Mouse (Mus musculus): ENCODE data around the gene Lrpprc.
"Not testable (repeated sequence)": the region's sequence is repeated elsewhere in the genome, so short reads cannot be mapped to it uniquely, and the experiment has no call there.

The Lrpprc gene

DNA sequence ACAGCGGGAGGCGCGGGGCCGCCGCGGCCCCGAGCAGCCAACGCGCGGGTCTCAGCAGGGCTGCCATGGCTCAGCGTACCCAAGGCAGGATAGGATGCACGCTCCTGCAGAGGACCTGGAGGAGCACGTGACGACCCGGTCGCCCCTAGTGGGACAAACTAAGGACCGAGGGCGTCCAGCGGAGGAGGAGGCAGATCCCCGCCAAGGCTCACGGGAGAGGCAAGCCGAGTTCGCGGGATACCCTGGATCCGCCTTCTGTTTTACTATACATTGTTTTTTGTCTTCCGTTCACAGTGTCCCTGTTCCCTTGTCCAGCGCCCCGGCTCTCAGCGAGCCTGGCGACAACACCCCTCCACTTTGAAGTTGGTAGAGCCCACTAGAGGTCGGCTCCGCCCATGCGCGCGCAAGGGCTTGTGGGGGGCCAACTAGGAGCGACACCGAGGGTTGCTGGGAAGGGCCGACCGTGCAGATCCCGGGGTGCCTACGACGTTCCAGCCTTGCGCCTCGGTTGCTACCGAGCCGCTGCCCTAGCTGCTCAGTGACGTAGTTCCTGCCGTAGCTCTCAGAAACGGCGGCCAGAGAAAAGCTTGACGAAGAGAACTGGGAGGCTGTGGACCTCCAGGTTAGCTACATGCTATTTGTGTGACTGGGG is at the start of gene Lrpprc:
Lrpprc (minus strand) TSS at position 343 of the 652 bp plus-strand sequence.
- DNase-seq, result peak; percentile 96 to 97

DNA sequence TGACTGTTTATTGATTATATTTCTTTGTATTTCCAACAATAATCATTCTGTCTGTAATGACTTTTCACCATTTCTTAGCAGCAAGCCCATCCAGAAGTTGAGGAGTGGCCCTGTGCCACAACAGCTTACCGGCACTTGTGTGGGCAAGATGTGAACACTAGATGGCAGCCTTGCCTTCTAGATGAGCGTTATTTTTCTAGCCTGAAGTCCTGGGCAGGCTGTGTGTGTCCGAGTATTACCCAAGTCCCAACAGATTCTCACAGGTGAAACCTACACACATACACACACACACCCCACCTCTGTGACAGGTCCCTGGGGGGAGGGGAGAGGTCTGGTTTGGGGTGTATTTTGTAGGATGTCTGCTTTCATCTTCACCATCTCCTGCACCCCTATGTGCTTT is 47.2 kb upstream of the Lrpprc start:
- peak; percentile 79 to 82 for DNase-seq

DNA sequence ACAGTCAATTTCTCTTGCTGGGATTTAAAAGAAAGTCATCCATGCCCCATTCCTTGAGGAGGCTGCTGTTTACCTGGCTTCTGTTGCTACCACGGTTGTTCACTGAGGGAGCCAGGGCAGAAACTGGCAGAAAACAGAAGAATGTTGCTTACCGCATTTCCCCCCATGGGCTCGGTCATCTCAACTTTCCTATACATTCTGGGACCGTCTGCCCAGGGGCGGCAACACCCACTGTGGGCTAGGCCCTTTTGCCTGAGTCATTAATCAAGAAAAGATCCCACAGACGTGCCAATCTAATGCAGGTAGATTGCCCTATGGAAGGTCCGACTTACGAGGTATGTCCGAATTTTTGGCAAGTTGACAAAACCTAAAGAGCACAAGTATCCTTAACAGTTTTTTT is 44.7 kb upstream of the Lrpprc start:
- no peak for DNase-seq

DNA sequence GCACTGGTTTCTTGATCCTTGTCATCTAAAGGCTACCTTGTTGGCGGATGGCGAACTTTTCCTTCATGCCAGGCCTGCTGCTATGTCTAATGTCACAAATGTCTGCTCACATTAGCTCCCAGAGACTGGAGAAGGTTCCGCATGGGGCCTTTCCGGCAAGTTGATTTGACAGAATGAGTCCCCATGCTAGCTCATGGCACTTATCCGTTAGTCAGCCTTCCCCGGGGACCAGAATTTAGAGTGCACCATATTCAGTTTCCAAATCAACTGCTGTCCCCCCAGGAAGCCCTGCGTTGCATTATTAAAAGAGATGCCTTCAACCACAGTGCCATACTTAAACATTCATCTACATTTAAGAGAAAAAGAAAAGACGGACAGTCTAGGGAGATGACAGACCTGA is 41.8 kb upstream of the Lrpprc start:
- no peak for DNase-seq

DNA sequence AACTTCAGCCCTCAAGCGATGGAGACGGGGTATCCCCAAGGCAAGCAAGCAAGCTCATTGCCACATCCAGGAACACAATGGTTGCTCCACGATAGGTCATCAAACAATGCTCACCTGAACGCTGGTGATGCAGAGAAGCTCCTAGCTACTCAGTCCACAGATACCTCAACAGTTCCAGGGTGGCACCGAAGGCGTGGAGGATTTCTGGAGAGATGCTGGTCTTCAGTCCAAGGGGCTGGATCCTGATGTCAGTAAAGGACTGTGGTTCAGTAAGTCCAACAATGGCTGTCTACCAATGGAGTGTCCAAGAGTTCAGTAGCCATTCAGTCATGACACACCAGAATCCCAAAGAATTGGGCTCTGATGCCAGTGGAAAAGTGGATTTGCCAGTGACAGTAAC is 37.7 kb upstream of the Lrpprc start:
- DNase-seq, result no peak

DNA sequence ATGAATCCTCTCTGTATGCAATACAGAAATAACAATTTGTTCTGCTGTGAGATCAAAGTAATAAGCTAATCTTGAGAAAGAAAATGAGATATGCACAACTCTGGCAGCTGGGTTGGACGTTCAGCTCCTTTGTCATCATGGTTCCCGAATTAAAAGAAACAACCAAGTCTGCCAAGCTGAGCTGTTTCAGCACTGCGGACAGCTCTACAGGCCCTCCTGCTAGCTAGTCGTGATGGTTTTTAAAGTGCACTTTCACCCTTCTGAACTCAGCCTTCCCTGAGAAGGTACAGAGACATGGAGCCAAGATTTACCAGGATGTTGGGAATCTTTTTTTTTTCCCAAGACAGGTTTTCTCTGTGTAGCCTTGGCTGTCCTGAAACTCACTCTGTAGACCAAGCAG is 30.0 kb upstream of the Lrpprc start:
- DNase-seq, result peak; percentile 80 to 82

DNA sequence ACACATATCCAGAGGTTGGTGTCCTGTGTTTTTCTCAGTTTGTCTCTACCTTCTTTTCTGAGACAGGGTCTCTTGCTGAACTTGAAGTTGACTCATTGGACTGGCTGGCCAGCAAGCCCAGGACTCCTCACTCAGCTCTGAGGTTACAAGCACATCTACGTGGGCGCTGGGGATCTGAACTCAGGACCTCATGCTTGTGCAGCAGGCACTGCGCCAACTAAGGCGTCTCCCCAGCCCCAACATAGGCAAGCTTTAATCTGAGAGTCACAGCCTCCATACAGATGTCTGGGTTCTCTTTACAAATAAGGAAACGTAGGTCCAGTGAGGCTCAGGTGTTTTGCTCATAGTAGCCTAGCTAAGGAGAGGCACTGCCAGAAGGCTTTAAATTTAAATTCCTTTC is 27.8 kb upstream of the Lrpprc start:
- DNase-seq, result no peak

DNA sequence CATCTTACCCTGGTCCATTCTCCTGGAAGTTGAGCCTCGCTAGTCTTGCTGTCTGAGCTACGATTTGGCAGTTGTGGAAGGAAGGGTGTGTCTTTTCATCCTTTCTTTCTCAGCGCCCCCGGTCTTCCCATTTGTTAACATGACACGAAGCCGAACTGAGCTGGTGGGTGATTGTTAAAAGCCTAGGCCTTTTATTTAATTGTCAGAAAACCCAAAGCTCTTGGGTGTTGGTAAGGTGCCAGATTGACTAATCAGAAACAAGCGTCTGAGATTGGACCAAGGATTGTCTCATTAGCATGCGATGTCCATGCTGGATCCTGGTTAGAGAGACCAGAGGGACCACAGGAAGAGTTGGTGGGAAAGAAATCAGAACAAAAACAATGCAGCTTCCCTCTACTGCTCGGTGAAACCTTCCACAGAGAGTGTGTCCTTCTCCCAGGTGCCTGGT is 25.4 kb upstream of the Lrpprc start:
- DNase-seq, result no peak

DNA sequence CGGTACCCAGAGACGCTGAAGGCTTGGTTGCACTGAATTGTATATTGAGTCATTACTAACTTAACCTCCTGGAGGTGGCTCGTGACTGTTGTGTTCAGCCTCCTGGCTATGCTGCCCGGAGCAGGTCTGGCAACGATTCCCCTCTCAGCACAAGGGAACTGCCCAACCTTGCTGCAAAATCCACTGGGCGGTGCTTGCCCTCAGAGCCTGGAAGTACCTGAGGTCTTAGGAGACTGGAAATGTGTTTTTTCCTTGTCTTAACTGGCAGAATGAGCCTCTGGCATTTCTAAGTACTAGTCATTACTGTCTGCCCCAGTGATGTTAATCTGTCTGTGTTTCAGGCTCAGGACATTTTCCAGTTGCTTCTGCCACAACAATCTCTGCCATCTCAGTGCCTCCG is 24.3 kb upstream of the Lrpprc start:
- DNase-seq, result no peak

DNA sequence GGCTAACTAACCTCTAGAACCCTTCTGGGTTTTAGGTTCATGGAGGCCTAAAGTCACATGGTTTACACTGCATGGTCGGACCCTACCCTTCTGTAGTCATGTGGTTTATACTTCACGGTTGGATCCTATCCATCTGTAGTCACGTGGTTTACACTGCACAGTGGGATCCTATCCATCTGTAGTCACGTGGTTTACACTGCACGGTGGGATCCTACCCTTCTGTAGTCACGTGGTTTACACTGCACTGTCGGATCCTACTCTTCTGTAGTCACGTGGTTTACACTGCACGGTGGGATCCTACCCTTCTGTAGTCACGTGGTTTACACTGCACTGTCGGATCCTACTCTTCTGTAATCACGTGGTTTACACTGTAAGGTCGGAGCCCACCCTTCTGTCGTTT is 23.6 kb upstream of the Lrpprc start:
- DNase-seq, result not testable (repeated sequence)

DNA sequence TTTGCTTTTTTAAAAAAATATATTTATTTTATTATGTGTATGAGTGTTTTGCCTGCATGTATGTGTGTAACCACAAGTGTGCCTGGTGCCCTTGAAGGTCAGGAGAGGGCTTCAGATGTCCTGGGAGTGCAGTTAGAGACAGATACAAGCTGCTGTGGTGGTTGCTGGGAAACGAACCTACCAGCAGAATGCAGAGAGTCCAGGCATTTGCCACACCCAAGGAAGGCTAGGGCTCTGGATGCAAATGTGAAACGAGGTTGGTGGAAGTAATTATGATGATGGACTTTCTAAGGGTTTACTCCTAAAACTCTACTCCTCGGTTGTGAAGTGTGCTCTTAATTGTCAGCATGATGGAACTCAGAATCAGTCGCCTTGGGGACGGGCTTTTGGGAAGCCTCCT is 1.4 kb upstream of the Lrpprc start:
- no peak for DNase-seq

DNA sequence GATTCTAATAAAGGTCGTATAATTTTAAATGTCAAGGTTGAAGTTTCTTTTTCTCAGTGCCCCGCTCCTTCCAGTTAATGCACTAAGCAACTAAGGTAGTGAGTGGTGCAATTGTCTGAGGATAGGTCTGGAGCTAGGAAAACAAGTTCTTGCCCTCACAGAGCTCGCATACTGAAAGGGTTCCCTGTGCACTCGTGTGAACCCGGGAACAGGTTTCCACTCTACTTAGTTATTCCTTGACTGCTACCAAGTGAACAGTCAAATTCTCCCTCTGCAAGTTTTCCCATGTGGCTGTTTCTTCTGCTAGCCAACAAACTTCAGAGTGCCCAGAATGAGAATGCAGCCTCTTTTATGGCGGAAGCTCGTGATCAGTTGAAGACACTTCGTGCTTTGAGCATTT is 567 bp upstream of the Lrpprc start:
- peak; percentile 15 to 37 for DNase-seq

DNA sequence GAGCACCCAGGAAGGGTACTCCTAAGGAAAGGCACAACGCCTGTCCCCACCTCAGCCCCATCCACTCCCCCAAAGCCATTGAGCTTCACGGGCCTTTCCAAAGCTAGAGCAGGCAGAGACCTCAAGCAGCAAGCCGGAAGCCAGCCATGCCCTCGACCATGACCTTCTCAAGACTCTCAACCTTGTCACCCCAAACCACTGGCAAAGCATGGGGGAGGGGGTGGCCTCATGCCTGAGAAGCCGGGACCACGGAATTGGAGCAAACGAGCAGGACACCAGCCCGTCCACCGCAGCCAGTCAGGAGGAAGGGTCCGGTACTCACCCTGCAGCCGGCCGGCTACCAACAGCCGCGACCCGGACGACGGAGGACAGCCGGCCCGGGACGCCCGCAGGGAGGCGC is 546 bp downstream of the Lrpprc start:
- DNase-seq, result peak in 1 of 2 experiments; percentile 40

DNA sequence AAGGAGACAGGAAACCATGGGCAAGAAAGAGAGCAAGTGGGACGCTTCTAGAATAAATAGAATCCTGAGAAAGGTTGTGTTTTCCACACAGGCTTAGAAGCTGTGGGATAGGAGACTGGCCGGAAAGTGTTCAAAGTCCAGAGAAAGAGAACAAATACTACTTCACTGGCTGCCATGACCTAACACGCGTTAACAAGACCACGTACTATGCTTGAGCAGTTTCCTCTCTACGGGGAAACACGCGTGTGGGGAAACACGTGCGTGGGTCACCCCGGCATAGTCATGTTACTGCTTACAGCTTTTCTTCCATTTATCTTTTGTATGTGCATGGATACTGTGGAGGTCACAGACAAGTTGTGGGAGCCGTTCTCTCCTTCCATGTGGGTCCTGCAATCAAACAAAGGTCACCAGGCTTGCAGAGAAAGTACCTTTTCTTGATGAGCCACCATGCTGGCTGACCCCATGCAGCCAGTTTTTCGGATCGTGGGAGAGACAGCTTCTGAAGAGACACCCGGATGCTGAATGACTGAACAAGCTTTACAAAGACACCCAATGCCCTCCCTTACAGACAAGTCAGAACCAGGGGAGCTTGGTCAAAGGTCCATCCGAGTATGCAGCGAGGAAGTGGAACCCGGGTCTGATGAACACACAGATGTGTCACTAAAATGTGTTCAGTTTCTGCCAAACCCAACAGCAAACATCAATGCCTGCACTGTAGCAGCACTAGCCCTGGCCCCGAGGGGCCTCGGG is 2.0 kb downstream of the Lrpprc start:
- no peak for DNase-seq

DNA sequence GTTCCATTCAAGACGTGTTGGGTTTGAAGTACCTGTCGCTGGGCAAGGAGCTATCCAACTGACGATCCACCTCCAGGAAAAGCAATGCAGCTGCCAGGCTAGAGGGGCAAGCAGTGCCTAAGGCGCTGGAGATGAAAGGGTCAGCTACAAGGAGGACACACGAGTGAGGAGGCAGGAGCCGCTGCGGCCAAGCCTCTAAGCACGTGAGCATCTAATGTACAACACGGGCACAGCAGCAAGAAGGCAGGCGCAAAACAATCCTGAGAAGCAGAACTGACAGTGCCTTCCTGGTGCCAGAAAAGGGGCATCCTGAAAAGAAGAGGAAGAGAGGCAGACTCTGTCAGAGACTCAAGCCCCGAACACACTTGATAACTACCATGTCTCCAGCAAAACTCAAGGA is 3.1 kb downstream of the Lrpprc start:
- no peak for DNase-seq

DNA sequence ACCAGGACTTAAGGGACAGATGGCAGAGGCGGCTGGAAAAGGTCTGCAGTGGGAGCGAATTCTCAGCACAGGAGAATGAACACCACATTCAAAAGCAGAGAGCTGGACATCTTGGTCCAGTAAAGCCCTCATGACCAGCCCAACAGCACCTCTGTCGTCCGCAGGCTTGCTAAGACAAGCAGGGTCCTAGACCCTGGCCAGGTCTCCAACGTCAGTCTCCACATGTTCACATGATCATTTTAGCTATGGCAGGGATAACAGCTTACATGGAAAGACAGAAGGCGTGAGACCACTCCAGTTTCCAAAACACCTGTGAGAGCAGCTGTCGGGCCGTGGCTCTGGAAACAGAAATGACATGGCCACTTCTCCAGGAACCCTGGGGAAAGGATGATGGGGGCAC is 3.7 kb downstream of the Lrpprc start:
- no peak for DNase-seq

DNA sequence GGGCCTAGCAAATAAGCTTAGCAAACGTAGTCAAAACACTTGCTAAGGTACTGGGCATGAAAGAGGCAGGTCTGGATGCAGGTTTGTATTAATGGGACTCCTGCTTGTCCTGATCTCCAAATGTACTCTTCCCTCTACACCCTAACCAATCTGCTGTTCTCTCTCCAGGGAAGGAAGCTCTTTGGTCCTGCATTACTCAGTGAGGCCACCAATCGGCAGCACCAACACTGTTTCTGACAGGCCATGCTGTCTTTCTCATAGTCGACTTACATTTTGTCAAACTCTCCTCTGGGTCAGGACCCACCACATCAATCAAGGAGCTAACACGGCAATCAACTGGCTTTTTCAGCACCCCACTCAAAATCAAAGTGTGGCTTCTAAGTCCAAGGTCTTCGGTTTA is 5.4 kb downstream of the Lrpprc start:
- no peak for DNase-seq

DNA sequence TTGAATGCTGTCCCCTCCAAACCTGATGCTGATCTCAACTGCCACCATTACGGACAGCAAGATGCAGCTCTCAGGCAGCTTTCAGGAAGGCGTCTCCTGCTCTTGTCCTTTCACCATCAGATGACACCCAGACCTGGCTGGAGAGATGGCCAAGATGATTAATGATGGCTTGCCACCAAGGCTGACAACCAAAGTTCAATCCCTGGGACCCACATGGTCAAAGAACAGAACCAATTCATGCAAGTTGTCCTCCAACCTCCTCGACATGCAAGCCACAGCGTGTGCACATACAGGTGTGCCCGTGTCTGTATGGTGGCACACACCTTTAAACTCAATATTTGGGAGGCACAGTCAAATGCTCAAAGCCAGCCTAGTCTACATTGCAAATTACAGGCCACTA is 7.1 kb downstream of the Lrpprc start:
- DNase-seq, result no peak

DNA sequence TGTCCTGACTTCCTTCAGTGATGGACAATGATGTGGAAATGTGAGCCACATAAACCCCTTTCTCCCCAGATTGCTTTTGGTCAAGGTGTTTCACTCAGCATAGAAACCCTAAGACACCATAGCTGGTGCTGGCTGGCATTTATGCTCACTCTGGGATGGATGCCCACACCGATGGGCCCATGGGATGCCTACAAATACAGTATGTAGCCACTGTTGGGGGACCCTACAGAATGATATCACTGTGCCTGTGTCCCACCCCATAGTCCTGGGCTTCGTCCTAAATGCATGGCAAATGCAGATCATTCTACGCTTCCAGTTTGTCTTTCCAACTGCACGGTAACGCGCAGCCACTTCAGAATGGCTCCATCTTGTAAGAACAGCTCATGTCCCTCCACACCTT is 10.3 kb downstream of the Lrpprc start:
- no peak for DNase-seq

DNA sequence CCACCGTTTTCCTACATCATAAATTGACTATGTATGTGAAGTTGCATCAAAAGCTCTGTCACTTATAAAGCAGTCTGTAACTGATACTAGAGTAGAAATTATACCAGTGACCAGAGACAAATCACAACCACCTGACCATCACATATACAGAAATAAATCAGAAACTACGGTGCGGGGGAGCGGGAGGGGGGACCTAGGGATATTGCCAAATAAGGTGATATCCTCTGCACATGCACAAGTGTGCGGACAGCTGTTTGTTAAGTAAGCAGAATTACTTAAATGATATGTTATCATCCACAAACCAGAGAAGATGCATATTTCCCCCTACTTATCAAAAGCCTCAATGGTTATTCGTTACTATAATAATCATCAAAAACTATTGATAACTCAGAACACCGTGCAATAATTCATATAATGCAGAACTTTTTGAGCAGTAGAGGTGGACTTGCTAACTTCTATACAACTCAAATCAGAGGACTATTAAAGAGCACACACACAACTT is 12.1 kb downstream of the Lrpprc start:
- DNase-seq, result no peak

DNA sequence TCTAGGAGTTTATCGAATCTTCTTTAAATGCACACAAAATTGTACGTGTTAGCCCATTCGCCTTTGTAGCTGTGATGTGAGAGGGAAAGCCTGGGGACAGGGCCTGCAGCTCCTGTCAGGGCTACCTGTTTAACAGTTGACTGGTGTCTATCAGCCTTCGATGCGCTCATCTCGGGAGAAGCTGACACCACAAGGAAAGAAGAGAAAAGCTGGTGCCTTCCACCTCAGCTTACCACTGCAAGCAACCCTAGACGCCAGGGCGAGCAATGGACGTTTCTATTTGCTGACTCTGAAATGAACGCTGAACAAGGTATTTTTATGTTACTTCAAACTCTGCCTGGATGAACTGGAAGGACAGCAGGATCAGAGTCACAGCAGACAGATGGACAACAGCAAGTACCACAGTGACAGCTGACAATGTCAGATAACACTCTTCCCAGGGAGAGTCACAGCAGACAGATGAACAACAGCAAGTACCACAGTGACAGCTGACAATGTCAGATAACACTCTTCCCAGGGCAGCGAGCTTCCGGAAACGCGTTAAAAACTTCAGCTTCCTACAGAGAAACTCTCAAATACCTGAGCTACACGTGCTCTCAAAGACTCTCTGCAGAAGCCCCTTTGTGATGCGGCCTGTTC is 14.1 kb downstream of the Lrpprc start:
- no peak for DNase-seq

DNA sequence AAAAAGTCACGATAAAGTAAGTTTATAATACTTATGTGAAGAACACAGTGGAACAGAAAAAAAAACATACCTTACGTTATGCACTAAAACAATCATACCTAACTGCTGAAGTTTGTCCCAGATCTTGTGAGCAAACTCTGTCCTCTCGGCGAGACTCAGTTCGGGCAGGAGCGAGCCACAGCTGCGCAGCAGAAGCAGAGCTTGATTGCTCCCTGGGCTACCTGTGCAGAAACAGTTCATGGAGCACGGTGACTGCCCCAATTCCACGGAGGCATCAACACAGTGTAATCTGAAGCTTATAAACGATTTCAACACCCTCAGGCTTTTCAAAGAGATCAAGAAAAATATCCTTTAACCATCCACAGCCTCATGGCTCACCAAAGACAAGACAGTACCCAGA is 15.3 kb downstream of the Lrpprc start:
- no peak for DNase-seq

DNA sequence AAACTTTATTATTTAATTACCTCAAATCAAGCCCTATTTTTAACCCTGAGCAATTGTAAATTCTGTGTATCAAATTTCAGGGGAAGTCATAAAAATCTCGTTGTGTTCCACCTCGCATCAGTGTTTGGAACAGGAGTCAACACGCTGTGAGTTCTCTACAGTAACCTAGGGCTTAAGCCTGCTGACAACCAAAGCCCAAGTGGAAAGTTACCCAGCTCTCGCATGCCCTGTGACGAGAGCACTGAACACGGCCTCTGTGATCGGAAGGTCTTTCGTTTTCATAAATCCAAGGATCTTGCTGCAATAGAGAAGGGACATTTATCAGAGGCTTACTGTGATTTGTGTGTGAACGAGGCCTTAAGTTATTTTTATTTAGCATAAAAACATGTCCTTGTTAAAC is 18.7 kb downstream of the Lrpprc start:
- no peak for DNase-seq

DNA sequence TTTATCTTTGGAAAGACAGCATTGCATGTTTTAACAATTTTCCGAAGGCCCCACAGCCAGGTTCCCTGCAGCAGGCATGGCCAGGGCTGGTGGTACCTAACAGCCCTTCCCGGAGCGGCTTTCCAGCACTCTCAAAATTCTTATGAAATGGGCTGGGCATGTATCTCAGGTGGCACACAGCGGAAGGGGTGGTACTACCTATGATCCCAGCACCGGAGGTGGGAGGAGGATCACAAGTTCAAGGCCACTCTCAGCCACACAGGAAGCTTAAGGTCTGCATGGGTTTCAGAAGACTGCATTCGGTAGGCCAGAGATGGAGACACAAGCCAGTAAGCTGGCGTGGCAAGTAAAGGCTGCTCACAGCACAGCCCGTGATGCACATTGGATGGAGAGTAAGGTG is 31.6 kb downstream of the Lrpprc start:
- no peak for DNase-seq

Data from kidney, postnatal 4 days (tissue).